Mouse (Mus musculus) T-cell, adult 66 days (primary cell): Measurements from ENCODE around the gene Zfp968. TPM values are rescaled to one million over a fixed set of nuclear protein-coding genes. Genes with fewer than 3 reads are reported as not detected.

ENCODE experiments used
- total RNA-seq, 2 experiments: library from RNA; stranded (reverse); gene quantifications; 3 replicates in 1 of 2; 4 replicates in 1 of 2; pipeline ENCODE4 v1.2.4; 2023

Gene Zfp968
- 1 to 10 TPM in 1 of 2 experiments, not detected in 1; 2.1 TPM for total RNA-seq

DNA sequence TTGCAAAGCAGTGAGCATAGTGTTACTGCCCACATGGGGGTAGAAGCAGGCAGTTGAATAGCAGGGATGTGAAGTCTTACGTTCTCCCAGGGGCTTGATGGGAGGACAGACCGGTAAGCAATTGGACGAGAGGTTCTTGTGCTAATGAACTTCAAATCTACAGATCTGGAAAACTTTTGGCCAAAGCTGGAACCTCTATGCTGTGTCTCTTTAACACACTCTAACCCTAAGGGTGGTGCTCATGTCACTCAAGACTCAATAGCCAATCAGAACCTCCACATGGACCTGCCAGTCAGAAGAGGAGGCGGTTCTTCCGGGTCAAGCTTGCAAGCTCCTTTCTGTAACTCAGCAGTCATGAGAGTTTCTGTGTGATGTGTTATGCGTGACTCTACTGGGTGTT, at the start of gene Zfp968:
Gene Zfp968, plus strand, starts transcription at position 301 of the 400 bp plus-strand sequence.

DNA sequence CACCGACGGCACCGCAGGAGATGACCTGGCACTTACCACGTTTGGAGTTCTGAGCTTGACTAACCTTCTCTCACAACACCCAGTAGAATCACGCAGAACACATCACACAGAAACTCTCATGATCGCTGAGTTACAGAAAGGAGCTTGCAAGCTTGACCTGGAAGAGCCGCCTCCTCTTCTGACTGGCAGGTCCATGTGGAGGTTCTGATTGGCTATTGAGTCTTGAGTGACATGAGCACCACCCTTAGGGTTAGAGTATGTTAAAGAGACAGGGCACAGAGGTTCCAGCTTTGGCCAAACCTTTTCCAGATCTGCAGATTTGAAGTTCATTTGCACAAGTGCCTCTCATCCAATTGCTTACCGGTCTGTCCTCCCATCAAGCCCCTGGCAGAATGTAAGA, 34.1 kb upstream of the Zfp968 start, which contains the start of gene Gm4631:
Gene Gm4631, minus strand, starts transcription at position 101 of the 400 bp plus-strand sequence.

Other genes starting within 250 kb of the Zfp968 start
- 1 to 10 TPM; 4.7 to 6.8 TPM for gene Gm14399, start 230.4 kb upstream of the Zfp968 start, total RNA-seq
- gene Gm14443, start 196.6 kb upstream of the Zfp968 start, total RNA-seq, result under 1 TPM; 0.12 to 0.41 TPM
- gene Gm14391, start 165.5 kb upstream of the Zfp968 start, total RNA-seq, result 10 to 100 TPM; 18.2 to 29.4 TPM
- 1 to 10 TPM in 1 of 2 experiments, not detected in 1; 4.0 TPM for gene Gm14440, start 97.3 kb upstream of the Zfp968 start, total RNA-seq
- gene Gm4631, start 34.2 kb upstream of the Zfp968 start, total RNA-seq, result 10 to 100 TPM; 12.3 to 13.9 TPM
- 1 to 10 TPM; 1.3 to 3.2 TPM for gene Gm4724, start 63.4 kb downstream of the Zfp968 start, total RNA-seq
- gene Zfp965, start 97.5 kb downstream of the Zfp968 start, total RNA-seq, result 1 to 10 TPM; 4.4 to 7.3 TPM